Mouse (Mus musculus) lung, embryonic 15.5 days (tissue): ENCODE results near the gene Ap1s1. TPM values are rescaled to one million over a fixed set of nuclear protein-coding genes. Genes with fewer than 3 reads are reported as not detected.
A peak's percentile ranks its signal among the peaks of the same experiment; 100 is the strongest.

Experiments used
- ATAC-seq: fragments of 200-750 bp; cut with Nextera tagmentation; 2 replicates; pipeline ENCODE4 v1.8.0; 2017; ENCODE audit warnings: moderate number of reproducible peaks, borderline replicate concordance; ENCODE audit not compliant: low FRiP score, low TSS enrichment; ENCODE audit errors: extremely low read depth
- H3K27ac ChIP-seq: fragments of 300-500 bp; sonication (generic); 2 replicates; pipeline ENCODE4 v1.5.1; 2015; ENCODE audit warnings: moderate library complexity, mild to moderate bottlenecking, inconsistent platforms
- H3K27me3 ChIP-seq: fragments of 300-500 bp; sonication (generic); 2 replicates; pipeline ENCODE4 v1.6.1; 2015; ENCODE audit warnings: inconsistent platforms
- H3K36me3 ChIP-seq: fragments of 300-500 bp; sonication (generic); 2 replicates; pipeline ENCODE4 v1.6.1; 2015; ENCODE audit warnings: inconsistent platforms
- H3K4me1 ChIP-seq: fragments of 300-500 bp; sonication (generic); 2 replicates; pipeline ENCODE4 v1.6.1; 2015; ENCODE audit warnings: inconsistent platforms
- H3K4me2 ChIP-seq: fragments of 300-500 bp; sonication (generic); 2 replicates; pipeline ENCODE4 v1.6.1; 2015; ENCODE audit warnings: inconsistent platforms, mild to moderate bottlenecking, moderate library complexity
- H3K4me3 ChIP-seq: fragments of 300-500 bp; sonication (generic); 2 replicates; pipeline ENCODE4 v1.5.1; 2015; ENCODE audit warnings: mild to moderate bottlenecking, inconsistent platforms
- H3K9ac ChIP-seq: fragments of 300-500 bp; sonication (generic); 2 replicates; pipeline ENCODE4 v1.6.1; 2015; ENCODE audit warnings: inconsistent platforms
- H3K9me3 ChIP-seq: fragments of 300-500 bp; sonication (generic); 2 replicates; pipeline ENCODE4 v1.6.1; 2016; ENCODE audit warnings: inconsistent platforms
- WGBS: fragments of 180-500 bp; shearing (Covaris S2); methylation state at CpG from one replicate; pipeline ENCODE4 v1.1.7; 2015; 5-methylcytosine and 5-hydroxymethylcytosine counted together
- polyA plus RNA-seq: library from polyadenylated mRNA; unstranded; fragments of >200 nt; fragmentation: Nextera tagmentation; extraction: Ambion mirVana; gene quantifications from 2 replicates; pipeline ENCODE4 v1.2.1, GENCODE M21; 2015

Ap1s1 gene
- polyA plus RNA-seq: 202 and 206 TPM in 2 replicates

DNA sequence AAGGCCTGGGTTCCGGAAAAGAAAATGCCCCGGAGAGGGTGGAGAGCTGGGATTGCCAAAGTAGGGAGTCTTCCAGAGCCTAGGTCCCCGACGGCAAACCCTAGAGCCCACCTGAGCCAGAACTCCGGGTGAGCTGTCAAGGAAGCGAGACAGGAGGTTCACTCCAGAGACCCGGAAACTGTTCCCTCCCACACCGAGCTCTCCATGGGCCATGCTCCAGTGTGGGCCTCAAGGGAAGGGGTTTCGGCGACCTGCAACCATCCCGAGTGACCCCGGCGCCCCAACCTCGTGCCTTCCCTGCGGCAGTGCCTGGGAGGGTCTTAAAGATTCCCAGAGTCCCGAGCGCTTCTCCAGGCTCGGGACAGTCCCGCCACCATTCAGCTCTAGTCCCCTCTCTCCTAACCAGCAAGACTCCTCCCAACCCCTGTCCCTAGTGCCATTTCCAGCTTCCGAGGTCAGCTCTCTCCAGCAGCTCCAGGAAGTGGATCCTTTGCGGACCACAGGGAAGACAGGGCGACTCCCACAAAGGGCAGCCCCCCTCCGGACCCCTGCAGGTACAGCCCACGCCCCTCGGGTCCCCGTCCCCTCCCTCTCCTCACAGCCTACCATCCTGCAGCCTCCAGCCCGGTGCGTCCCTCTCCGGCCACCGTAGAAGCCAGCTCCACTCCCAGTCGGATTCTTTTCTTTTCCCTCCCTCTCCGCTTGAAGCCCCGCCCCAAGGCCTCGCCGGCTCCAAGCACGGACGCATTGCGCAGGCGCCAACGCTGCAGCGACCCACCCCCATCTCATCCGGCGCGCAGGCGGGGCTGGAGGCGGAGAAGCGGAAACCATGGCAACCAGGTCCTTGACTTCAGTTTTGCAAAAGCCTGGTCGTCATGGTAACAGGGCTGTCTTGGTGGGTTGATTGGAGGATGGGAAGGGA lies at the start of gene Ap1s1:
Ap1s1 (minus strand) TSS at position 734 of the 922 bp plus-strand sequence.
- under 1% methylated on average over 48 of the region's 48 CpGs for WGBS
- H3K27ac ChIP-seq: peak within 1 kb of the TSS; percentile 72

DNA sequence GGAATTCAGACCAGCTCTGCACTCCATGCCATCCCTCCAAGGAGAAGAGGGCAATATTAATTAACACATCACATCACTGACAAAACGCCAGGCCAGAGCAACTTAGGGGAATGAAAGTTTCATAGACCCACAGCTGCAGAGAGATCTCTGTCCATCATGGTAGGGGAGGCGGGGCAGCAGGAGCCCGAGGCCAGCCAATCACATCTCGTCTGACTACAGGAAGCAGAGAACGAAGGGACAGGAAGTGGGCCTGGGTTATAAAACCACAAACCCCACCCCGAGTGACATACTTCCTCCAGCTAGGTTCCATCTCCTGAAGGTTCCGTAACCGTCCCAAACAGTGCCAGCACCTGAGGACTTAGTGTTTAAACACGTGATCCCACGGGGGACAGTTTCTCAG lies 49.2 kb upstream of the Ap1s1 start:
- 85% methylated on average over 10 of the region's 10 CpGs for WGBS
- Histone ChIP-seq H3K9me3 (no peaks in the 10 kb centered on the region), H3K27ac (no peak overlapping the region), H3K4me2 (no peak overlapping the region), H3K9ac (no peak overlapping the region), H3K36me3 (no peaks in the 10 kb centered on the region), H3K4me3 (no peak overlapping the region), H3K27me3 (no peaks in the 10 kb centered on the region), H3K4me1 (peaks cover 20% of the 10 kb centered on the region)
- no peak for ATAC-seq

More for the DNA sequence above, at the start of gene Ap1s1:
- Histone ChIP-seq H3K9ac (peak within 1 kb of the TSS; percentile 83), H3K4me3 (peak within 1 kb of the TSS; percentile 76), H3K27me3 (no peaks in the 10 kb centered on the region), H3K9me3 (no peaks in the 10 kb centered on the region), H3K4me1 (peaks cover 10% of the 10 kb centered on the region), H3K36me3 (peaks cover 21% of the 10 kb centered on the region), H3K4me2 (peak within 1 kb of the TSS; percentile 85)
- ATAC-seq: peak; percentile 91

DNA sequence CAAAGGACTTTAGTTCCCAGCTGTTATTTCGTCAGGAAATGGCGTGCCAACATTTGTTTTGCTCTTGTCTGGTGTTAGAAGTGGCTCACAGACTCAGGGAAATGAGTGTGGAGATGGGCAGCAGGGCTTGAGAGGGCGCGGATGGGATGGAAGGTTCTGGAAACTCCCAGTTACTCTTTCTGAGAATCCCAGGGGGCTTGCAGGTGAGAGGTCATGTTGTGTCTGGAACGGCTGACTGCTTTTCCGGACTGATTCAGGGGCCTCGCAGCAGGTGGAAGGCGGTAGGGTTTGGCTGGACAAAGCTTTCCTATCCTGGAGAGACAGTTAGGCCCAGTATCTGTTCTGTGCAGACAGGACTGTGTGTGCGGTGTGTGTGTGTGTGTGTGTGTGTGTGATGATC lies 47.8 kb upstream of the Ap1s1 start:
- H3K9ac ChIP-seq: no peak overlapping the region
- ATAC-seq: no peak
- 65% methylated on average over 9 of the region's 9 CpGs for WGBS
- no peak overlapping the region for H3K4me2 ChIP-seq
- no peaks in the 10 kb centered on the region for H3K36me3 ChIP-seq
- no peaks in the 10 kb centered on the region for H3K9me3 ChIP-seq
- H3K27ac ChIP-seq: no peak overlapping the region
- no peak overlapping the region for H3K4me3 ChIP-seq
- H3K4me1 ChIP-seq: peaks cover 20% of the 10 kb centered on the region
- H3K27me3 ChIP-seq: no peaks in the 10 kb centered on the region

DNA sequence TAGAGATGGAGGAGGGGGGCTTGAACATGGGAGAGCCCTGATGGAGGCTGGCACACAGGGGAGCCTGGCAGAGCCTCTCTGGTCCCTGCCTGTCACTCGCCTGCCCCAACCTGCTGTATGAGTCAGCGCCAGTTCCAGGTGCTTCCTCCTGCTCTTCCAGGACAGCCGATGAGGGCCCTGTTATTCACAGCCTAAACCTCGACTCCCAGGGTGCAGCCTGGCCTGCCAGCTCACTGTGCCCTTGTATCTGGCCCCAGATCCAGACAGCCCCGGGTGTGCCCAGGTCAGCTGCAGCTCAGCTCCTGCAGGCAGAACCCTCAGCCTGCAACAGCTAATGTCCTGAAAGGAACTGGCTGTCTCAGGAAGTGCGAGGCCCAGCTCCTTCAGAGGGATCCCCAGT lies 45.6 kb upstream of the Ap1s1 start:
- H3K36me3 ChIP-seq: no peaks in the 10 kb centered on the region
- H3K4me2 ChIP-seq: no peak overlapping the region
- 61% methylated on average over 6 of the region's 6 CpGs for WGBS
- no peak overlapping the region for H3K9ac ChIP-seq
- peaks cover 19% of the 10 kb centered on the region for H3K4me1 ChIP-seq
- no peak overlapping the region for H3K27ac ChIP-seq
- H3K27me3 ChIP-seq: no peaks in the 10 kb centered on the region
- H3K9me3 ChIP-seq: no peaks in the 10 kb centered on the region
- ATAC-seq: no peak
- no peak overlapping the region for H3K4me3 ChIP-seq

DNA sequence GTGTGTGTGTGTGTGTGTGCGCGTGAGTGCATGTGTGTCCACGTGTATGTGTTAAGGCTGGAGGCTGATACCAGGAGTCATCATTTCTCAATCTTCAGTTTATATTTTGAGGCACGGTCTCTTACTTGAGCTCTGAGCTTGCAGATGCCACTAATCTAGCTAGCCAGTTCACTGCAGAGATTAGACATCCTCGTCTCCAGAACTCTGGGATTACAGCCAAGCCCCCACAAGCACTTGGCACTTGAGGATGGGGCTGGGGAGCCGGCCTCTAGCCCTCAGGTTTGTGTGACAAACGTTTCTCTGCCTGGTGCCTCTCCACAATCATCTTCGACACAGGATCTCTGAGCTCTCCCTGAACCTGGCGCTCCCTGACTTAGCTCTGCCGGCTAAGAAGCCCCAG lies 44.9 kb upstream of the Ap1s1 start:
- no peak for ATAC-seq
- Histone ChIP-seq H3K4me3 (no peak overlapping the region), H3K27ac (no peak overlapping the region), H3K9ac (no peak overlapping the region), H3K4me2 (no peak overlapping the region), H3K4me1 (peaks cover 13% of the 10 kb centered on the region), H3K9me3 (no peaks in the 10 kb centered on the region), H3K27me3 (no peaks in the 10 kb centered on the region), H3K36me3 (no peaks in the 10 kb centered on the region)
- WGBS: 54% methylated on average over 10 of the region's 10 CpGs

DNA sequence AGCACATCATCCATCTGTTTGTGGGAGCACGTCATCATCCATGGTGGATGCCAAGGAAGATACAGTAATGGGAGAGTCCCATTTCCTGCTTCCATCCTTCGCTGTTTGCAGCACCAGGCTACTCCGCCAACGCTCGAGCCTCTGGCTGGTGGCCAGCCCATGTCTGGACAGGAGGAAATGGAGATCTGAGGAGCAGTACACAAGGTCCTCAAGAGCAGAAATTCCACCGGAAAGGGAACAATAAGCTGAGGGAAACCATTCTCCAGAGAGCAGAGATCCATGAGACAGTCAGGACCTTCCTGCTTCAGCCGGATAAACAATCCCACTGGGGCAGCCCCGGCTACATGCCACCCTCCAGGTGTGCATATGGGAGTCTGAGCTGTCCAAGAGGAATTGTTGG lies 41.5 kb upstream of the Ap1s1 start:
- H3K27me3 ChIP-seq: no peaks in the 10 kb centered on the region
- no peak overlapping the region for H3K4me2 ChIP-seq
- H3K36me3 ChIP-seq: no peaks in the 10 kb centered on the region
- WGBS: 47% methylated on average over 8 of the region's 8 CpGs
- H3K27ac ChIP-seq: no peak overlapping the region; the same call in 1 of the 2 replicates
- H3K4me1 ChIP-seq: 0 out of 2 replicates have a peak, but pooled peaks cover 5% of the 10 kb centered on the region
- no peak overlapping the region for H3K9ac ChIP-seq
- no peaks in the 10 kb centered on the region for H3K9me3 ChIP-seq
- H3K4me3 ChIP-seq: no peak overlapping the region
- peak; percentile 56; the same call in 1 of the 2 replicates for ATAC-seq

DNA sequence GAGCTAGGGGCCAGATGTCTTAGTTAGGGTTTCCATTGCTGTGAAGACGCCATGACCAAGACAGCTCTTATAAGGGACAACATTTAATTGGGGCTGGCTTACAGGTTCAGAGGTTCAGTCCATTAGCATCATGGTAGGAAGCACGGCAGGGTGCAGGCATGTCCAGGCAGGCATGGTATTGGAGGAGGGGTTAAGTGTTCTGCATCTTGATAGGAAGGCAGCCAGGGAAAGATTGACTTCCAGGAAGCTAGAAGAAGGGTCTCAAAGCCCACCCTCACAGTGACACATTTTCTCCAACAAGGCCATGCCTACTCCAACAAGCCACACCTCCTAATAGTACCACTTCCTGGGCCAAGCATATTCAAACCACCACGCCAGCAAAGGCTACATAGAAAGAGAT lies 39.8 kb upstream of the Ap1s1 start:
- 72% methylated on average over 3 of the region's 3 CpGs for WGBS

DNA sequence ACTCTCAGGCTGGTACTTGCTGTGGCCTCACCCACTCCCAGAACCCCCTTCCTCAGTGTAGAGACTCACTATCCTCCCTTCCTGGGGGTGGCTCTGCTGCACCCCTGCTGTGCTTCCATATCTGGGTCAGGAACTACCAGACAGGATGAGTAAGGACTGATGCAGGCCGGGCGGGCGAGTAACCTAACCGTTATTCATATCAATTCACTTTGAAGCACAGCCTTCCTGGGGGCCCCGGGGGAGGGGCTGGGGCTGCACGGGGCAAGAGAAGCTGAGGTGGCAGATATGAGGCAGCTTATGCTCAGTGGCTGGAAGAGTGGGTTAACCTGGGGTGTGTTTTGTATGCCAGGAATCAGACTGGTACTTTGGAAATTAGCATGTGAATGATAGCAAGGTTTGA lies 39.1 kb upstream of the Ap1s1 start:
- no peak overlapping the region for H3K4me2 ChIP-seq
- no peak overlapping the region for H3K4me3 ChIP-seq
- H3K9me3 ChIP-seq: no peaks in the 10 kb centered on the region
- 71% methylated on average over 6 of the region's 6 CpGs for WGBS
- no peak for ATAC-seq
- H3K4me1 ChIP-seq: peaks cover 6% of the 10 kb centered on the region
- H3K27ac ChIP-seq: no peak overlapping the region
- no peaks in the 10 kb centered on the region for H3K36me3 ChIP-seq
- no peaks in the 10 kb centered on the region for H3K27me3 ChIP-seq
- no peak overlapping the region for H3K9ac ChIP-seq

More for the DNA sequence above, 39.8 kb upstream of the Ap1s1 start:
- H3K27ac ChIP-seq: no peak overlapping the region
- H3K4me1 ChIP-seq: peaks cover 2% of the 10 kb centered on the region
- no peak overlapping the region for H3K9ac ChIP-seq
- H3K27me3 ChIP-seq: no peaks in the 10 kb centered on the region
- ATAC-seq: no peak
- no peak overlapping the region for H3K4me3 ChIP-seq
- H3K9me3 ChIP-seq: no peaks in the 10 kb centered on the region
- no peak overlapping the region for H3K4me2 ChIP-seq
- H3K36me3 ChIP-seq: no peaks in the 10 kb centered on the region

DNA sequence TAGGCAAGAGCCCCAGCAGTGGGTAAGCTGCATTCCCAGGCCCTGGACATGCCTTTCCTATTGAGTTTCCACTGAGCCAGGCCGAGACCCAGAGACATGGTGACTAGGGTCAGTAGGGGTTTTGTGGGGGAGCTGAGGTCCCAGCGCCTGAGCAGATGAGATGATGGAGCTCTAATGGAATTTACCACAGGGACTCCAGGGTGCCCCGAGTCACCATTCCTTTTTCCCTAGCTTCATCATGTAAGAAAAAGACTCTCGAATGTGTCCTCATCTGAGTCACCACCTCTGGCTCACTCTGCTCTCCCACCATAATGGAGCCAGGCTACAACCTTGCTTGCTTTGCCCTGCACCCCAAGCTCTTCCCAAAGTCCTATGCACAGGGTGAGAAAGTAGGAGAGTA lies 37.1 kb upstream of the Ap1s1 start:
- no peak overlapping the region for H3K27ac ChIP-seq
- ATAC-seq: no peak
- WGBS: 76% methylated on average over 4 of the region's 4 CpGs
- peaks cover 24% of the 10 kb centered on the region for H3K4me1 ChIP-seq
- H3K4me2 ChIP-seq: no peak overlapping the region
- H3K4me3 ChIP-seq: no peak overlapping the region
- H3K36me3 ChIP-seq: no peaks in the 10 kb centered on the region
- no peak overlapping the region for H3K9ac ChIP-seq
- H3K27me3 ChIP-seq: no peaks in the 10 kb centered on the region
- H3K9me3 ChIP-seq: no peaks in the 10 kb centered on the region

DNA sequence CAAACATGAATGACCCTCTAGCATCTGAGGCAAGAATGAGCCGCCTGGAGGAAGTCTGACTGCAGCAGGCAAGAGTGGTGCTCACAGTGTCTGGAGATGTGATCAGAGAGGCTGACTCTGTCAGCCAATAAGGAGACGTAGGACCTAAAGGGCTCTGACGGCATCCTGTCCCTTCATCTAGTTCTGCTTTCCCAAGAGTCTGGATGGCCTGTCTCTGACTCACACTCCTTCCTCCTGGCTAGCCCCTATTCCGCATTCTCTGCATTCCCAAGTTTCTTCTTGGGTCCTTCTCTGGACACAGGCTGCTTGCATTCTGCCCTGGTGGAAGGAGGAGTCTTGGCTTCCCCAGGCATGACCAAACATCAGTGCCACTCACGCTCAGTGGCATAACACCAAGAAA lies 33.9 kb upstream of the Ap1s1 start:
- Histone ChIP-seq H3K36me3 (no peaks in the 10 kb centered on the region), H3K27ac (peak overlapping the region; percentile 85), H3K9ac (no peak overlapping the region), H3K9me3 (no peaks in the 10 kb centered on the region), H3K4me1 (peaks cover 55% of the 10 kb centered on the region), H3K4me3 (no peak overlapping the region), H3K27me3 (no peaks in the 10 kb centered on the region), H3K4me2 (no peak overlapping the region)
- peak; percentile 68; the same call in 1 of the 2 replicates for ATAC-seq
- 22% methylated on average over 5 of the region's 5 CpGs for WGBS

DNA sequence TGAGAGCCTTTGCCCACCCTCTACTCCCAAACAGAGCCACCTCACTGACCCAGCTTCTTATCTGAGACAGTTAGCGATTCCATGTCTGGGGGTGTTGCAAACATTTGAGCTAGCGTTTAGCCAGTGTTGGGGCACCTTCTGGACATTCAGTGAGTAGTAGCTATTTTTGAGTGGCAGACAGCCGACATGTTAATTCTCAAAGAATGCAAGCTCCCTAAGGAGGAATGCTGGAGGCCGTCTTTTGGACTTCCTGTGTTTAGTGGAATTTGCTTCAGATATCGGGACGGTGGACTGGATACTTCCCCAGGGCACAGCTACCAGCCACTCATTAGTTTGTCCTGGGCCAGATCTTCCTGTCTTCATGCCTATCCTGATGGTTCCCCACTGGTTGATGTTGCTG lies 32.7 kb upstream of the Ap1s1 start:
- H3K36me3 ChIP-seq: no peaks in the 10 kb centered on the region
- peak overlapping the region; percentile 85 for H3K27ac ChIP-seq
- WGBS: 8% methylated on average over 6 of the region's 6 CpGs
- H3K4me3 ChIP-seq: no peak overlapping the region
- no peak overlapping the region for H3K9ac ChIP-seq
- H3K9me3 ChIP-seq: no peaks in the 10 kb centered on the region
- ATAC-seq: no peak
- no peaks in the 10 kb centered on the region for H3K27me3 ChIP-seq
- H3K4me2 ChIP-seq: no peak overlapping the region
- peaks cover 68% of the 10 kb centered on the region for H3K4me1 ChIP-seq

DNA sequence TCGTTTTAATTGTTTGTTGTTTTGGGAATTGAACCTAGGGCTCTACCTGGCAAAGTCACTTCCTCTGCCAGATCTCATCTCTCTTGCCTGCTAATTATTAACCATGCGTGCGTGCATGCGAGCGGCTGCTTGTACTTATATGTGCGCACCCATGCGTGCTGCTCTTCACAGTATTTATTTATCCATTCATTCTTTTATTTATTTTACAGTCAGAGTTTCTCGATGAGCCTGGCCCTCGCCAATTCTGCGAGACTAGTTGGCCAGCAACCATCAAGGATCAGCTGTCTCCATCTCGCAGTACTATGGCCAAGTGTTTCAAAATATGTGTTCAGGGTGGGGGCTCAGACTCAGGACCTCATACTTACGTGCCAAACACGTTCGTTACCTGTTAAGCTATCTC lies 32.1 kb upstream of the Ap1s1 start:
- Histone ChIP-seq H3K9me3 (no peaks in the 10 kb centered on the region), H3K36me3 (no peaks in the 10 kb centered on the region), H3K9ac (no peak overlapping the region), H3K4me2 (no peak overlapping the region), H3K27me3 (no peaks in the 10 kb centered on the region), H3K4me3 (no peak overlapping the region), H3K27ac (peak overlapping the region; percentile 85), H3K4me1 (peaks cover 73% of the 10 kb centered on the region)
- ATAC-seq: peak; percentile 15; the same call in 1 of the 2 replicates
- 23% methylated on average over 14 of the region's 14 CpGs for WGBS
